Comparison of ENCODE assay signal across 8 mouse cellular contexts in the genomic region with DNA sequence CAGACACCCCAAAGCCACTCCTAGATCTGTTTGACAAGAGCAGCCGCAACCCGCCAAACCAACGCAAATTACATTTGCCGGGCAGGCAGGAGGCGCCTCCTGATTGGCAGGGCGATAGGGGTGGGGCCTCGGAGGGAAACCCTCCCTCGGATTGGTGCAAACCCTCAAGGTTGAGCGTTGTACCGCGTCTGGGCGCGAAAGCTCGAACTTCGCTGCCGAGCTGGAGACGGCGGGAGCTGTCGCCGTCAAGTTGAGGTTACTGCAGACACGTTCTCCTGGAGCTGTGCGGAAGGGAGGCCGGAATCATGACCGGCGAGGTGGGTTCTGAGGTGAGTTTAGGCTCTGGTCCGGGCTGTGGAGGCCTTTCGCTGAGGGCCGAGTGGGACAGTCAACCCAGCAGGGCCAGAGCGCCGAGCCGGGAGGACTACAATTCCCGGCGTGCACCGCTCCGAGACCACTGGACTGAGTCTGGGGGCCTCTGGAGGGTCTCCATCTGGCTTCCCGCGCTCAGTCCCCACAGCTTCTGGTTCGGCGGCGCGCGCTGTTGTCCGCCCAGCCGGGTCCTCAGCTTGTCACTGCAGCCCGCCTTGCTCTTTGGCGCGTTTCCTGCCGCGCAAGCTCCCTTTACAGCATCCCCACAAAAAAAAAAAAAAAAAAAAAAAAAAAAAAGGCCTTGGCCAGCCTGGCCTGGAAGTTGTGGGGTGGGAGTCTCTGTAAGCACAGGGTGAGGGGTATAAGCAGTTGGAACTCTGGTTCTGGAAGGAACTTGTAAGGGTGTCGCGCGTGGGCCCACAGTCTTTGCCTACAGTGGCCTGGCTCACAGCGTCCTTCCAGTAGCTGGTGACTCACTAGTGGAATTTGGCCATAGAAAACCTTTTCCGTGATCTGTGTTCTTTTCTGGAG. TPM values are rescaled to one million over a fixed set of nuclear protein-coding genes. Genes with fewer than 3 reads are reported as not detected.
A peak's percentile ranks its signal among the peaks of the same experiment; 100 is the strongest.
DNase-seq lines count a peak whose midpoint lies in the region; ATAC-seq lines count a peak whose summit lies in the region.

A gene (plus strand): TSS at position 127 of the 903 bp plus-strand sequence.

- peaks cover 6% of the 10 kb centered on the region for H3K36me3 ChIP-seq in forebrain, embryonic 11.5 days (ENCODE audit: control insufficient read depth, insufficient read depth, low read length)
- peaks cover 2% of the 10 kb centered on the region; the same call in 1 of the 2 replicates for H3K36me3 ChIP-seq in heart, embryonic 16.5 days (ENCODE audit: control insufficient read depth, insufficient read depth)
- H3K36me3 ChIP-seq in neural tube, embryonic 14.5 days (ENCODE audit: control insufficient read depth, insufficient read depth, low read length), result no peaks in the 10 kb centered on the region

- ATAC-seq in forebrain, embryonic 11.5 days (replicated peaks; ENCODE audit: low FRiP score), result peak; percentile 96
- peak; percentile 96 for ATAC-seq in heart, embryonic 16.5 days (replicated peaks; ENCODE audit: extremely low read depth, insufficient read depth, low FRiP score)
- peak; percentile 99 for ATAC-seq in neural tube, embryonic 14.5 days (ENCODE audit: low read depth)

- peak; percentile 93 for DNase-seq in ES-CJ7 (ENCODE audit: low read depth, low spot score)
- peak; percentile 94 for DNase-seq in c-Kit-positive CD71-positive TER-119-negative erythroid progenitor cells, embryonic 14.5 days (ENCODE audit: low read depth)
- DNase-seq in forebrain, embryonic 11.5 days (ENCODE audit: low spot score), result peak; percentile 95
- DNase-seq in kidney, postnatal 25 days, result peak; percentile 90 to 93
- peak; percentile 87 to 88 for DNase-seq in lung, adult 18-20 months
- peak; percentile 90 for DNase-seq in testis, postnatal 10 days (ENCODE audit: low spot score)

- WGBS in forebrain, embryonic 11.5 days, result 2% methylated on average over 53 of the region's 54 CpGs
- WGBS in heart, embryonic 16.5 days, result under 1% methylated on average over 54 of the region's 54 CpGs
- 1% methylated on average over 54 of the region's 54 CpGs for WGBS in neural tube, embryonic 14.5 days

- H3K4me1 ChIP-seq in forebrain, embryonic 11.5 days (replicated peaks; ENCODE audit: control insufficient read depth, insufficient read depth, low read length), result peaks cover 2% of the 10 kb centered on the region; the same call in 1 of the 2 replicates
- peaks cover 9% of the 10 kb centered on the region; the same call in 1 of the 2 replicates for H3K4me1 ChIP-seq in heart, embryonic 16.5 days (ENCODE audit: control insufficient read depth, insufficient read depth, low read length)
- H3K4me1 ChIP-seq in neural tube, embryonic 14.5 days (ENCODE audit: control insufficient read depth, insufficient read depth, low read length), result 0 out of 2 replicates have a peak, but pooled peaks cover 2% of the 10 kb centered on the region

- no peaks in the 10 kb centered on the region for H3K27me3 ChIP-seq in forebrain, embryonic 11.5 days (ENCODE audit: control insufficient read depth, insufficient read depth, low read length)
- H3K27me3 ChIP-seq in heart, embryonic 16.5 days (ENCODE audit: control insufficient read depth, insufficient read depth, low read length), result no peaks in the 10 kb centered on the region
- no peaks in the 10 kb centered on the region for H3K27me3 ChIP-seq in neural tube, embryonic 14.5 days (ENCODE audit: control insufficient read depth, insufficient read depth, low read length)

- H3K4me3 ChIP-seq in forebrain, embryonic 11.5 days (ENCODE audit: low read depth, low read length), result peak within 1 kb of the TSS; percentile 68
- peak within 1 kb of the TSS; percentile 78 for H3K4me3 ChIP-seq in heart, embryonic 16.5 days (ENCODE audit: low read length)
- peak within 1 kb of the TSS; percentile 64 for H3K4me3 ChIP-seq in neural tube, embryonic 14.5 days (ENCODE audit: low read depth, low read length)

- peak within 1 kb of the TSS; percentile 69 for H3K4me2 ChIP-seq in forebrain, embryonic 11.5 days (ENCODE audit: low read depth, low read length, severe bottlenecking)
- H3K4me2 ChIP-seq in heart, embryonic 16.5 days (ENCODE audit: low read depth, low read length), result peak within 1 kb of the TSS; percentile 76
- peak within 1 kb of the TSS; percentile 73 for H3K4me2 ChIP-seq in neural tube, embryonic 14.5 days (ENCODE audit: low read depth, low read length)

- H3K9me3 ChIP-seq in forebrain, embryonic 11.5 days (ENCODE audit: control insufficient read depth, low read length), result no peaks in the 10 kb centered on the region
- no peaks in the 10 kb centered on the region for H3K9me3 ChIP-seq in heart, embryonic 16.5 days (replicated peaks; ENCODE audit: control insufficient read depth, low read length)
- H3K9me3 ChIP-seq in neural tube, embryonic 14.5 days (ENCODE audit: control insufficient read depth, low read length), result no peaks in the 10 kb centered on the region

- peak within 1 kb of the TSS; percentile 79 for H3K9ac ChIP-seq in forebrain, embryonic 11.5 days (ENCODE audit: low read length)
- H3K9ac ChIP-seq in heart, embryonic 16.5 days (ENCODE audit: low read length), result peak within 1 kb of the TSS; percentile 79
- peak within 1 kb of the TSS; percentile 37; the same call in 1 of the 2 replicates for H3K9ac ChIP-seq in neural tube, embryonic 14.5 days (replicated peaks; ENCODE audit: low read depth, low read length)

- H3K27ac ChIP-seq in forebrain, embryonic 11.5 days (ENCODE audit: low read depth, low read length), result peak within 1 kb of the TSS; percentile 82
- H3K27ac ChIP-seq in heart, embryonic 16.5 days (ENCODE audit: low read length), result peak within 1 kb of the TSS; percentile 38; the same call in 1 of the 2 replicates
- no peak within 1 kb of the TSS for H3K27ac ChIP-seq in neural tube, embryonic 14.5 days (ENCODE audit: low read depth, low read length)

RNA-seq across cellular contexts. Expression of the gene that starts here (rescaled TPM):
- 62.7 and 71.2 TPM in 2 replicates for polyA plus RNA-seq in forebrain, embryonic 11.5 days (2014; fragmentation: Nextera tagmentation; extraction: Ambion mirVana)
- polyA plus RNA-seq in heart, embryonic 16.5 days (2015; fragmentation: Nextera tagmentation; extraction: Ambion mirVana), result 20.3 and 22.5 TPM in 2 replicates
- 3.0 and 3.4 TPM in 2 replicates for polyA plus RNA-seq in neural tube, embryonic 14.5 days (2014; fragmentation: Nextera tagmentation; extraction: Ambion mirVana)
